Mouse (Mus musculus): ENCODE results near the gene Anapc13. TPM values are rescaled to one million over a fixed set of nuclear protein-coding genes. Genes with fewer than 3 reads are reported as not detected.
A peak's percentile ranks its signal among the peaks of the same experiment; 100 is the strongest.

Anapc13 gene
- total RNA-seq, 2 experiments from 2014 or later = 107 to 112 TPM

DNA sequence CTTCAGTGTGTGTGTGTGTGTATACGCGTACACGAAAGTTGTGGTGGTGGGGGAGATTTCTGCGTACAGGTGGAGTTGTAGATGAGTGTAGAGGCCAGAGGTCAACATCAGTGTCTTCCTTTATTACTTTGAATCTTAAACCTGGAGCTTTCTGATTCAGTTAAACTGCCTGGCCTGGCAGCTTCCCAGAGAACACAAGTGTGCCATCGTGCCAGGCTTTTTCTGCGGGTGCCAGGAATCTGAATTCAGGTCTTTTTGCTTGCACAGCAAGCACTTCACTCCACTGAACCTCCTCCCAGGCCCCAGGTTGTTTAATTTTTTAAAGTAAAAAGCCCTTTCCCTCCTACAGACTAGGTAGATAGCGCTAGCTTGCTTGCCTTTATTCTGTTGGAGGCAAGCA is 1.3 kb downstream of the Anapc13 start:
- DNase-seq (ENCODE audit: low spot score in 2 of 2) = no peak

DNA sequence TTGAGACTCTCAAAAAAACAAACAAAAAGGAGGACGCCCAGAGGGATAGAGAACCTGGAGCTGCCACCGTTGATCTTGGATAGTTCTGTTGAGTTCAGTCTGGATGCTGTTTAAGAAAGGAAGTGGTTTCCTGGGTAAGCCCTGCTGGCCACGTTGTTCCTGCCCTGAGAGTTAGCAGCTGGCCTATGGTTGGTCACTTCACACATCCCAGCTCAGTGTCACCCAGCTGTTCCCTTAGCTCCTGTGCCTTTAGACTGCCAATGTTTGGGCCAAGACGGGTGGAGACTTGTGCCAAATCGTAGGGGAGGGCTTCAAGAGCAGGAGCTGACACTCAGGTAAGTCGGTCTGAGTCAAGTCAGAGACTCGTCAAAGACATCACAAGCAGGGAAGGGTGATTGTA is 3.0 kb downstream of the Anapc13 start:
- DNase-seq (ENCODE audit: low spot score in 2 of 2) = no peak

DNA sequence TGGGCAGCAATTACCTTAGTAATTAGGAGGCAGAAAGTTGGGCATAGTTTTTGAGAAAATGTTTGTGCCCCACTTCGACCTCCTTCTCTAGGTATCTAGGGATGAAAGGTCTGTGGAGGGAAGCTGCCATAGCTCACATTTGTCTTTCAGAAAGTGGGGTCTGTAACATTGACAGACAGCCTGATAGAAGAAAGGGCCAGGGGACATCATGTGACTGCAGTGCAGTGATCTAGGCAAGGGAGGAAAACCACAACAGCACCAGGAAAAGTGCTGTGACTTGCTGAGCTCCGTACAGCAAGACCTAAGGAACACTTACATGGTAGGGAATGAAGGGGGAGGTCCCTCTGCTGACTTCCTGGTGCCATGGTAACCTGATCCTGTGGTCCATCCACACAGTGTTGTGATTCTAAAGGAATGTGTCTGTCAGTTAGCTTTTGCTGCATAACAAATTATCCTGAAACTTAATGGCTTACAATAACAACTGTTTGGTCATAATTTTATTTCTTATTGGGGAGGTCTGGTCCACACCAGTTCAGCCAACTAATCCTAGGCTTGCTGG is 5.6 kb downstream of the Anapc13 start:
- no peak for DNase-seq (ENCODE audit: low spot score in 2 of 2)

DNA sequence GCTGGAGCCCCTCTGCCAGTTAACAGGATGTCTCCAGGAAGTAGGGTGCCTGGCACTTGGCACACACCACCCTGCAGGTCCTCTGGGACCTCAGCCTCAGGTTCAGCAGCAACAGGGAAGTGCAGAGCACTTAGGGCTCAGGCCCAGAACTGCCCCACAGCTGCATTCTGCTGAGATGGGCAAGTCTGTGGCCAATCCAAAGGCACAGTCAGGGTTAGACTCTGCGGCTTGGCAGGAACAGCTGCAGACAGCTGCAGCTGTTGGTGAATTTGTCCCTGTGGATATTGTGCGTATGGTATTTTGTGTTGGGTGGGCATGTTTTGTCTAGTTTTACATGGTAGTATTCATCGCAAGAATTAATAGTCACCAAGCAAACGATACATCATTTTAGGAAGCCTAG is 6.1 kb downstream of the Anapc13 start:
- no peak for DNase-seq (ENCODE audit: low spot score in 2 of 2)

GRCm38 (mm10) chr9:102632923-102633537 is 6.9 kb downstream of the Anapc13 start:
- peak; percentile 43 to 67 for DNase-seq (ENCODE audit: low spot score in 2 of 2)

DNA sequence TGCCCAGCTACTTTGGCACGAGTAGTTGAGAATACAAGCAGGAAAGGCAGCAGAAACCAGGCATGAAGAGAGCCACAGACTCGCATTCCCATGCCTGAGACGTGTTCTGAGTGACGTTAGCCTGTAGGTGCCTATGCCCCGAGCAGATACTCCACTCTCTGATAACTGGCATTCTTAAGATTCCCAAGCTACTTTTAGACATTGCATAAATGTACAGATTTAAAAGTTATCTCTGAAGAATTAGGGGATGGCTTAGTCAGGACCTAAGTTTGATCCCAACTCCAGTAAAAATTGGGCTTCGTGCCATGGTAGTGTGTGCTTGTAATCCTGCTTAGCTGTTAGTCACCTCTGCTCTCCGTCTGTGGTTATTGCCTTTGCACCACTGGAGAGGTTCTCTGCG is 8.4 kb downstream of the Anapc13 start:
- no peak for DNase-seq (ENCODE audit: low spot score in 2 of 2)

DNA sequence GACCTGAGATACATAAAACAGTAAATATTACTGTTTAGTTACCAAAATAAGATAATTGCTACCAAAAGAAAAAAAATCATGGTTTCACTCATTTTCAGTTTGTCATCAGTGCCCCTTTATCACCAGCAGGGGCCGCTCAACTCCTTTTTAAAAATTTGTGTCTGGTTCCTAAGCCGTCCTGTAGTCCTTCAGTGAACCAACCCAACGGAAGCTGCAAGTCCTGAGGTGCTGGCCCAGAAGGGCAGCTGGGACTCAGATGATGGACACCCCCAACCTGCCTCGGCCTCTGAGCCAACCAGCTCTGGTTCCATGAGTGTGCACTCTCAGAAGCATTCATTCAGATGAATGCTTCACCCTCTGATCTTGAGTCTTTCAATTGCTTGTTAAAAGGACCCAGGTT is 10.5 kb downstream of the Anapc13 start:
- peak; percentile 63 to 64 for DNase-seq (ENCODE audit: low spot score in 2 of 2)

- DNase-seq (ENCODE audit: low spot score in 2 of 2) = no peak
Observed at GRCm38 (mm10) chr9:102637115-102637514, 11.0 kb downstream of the Anapc13 start.

DNA sequence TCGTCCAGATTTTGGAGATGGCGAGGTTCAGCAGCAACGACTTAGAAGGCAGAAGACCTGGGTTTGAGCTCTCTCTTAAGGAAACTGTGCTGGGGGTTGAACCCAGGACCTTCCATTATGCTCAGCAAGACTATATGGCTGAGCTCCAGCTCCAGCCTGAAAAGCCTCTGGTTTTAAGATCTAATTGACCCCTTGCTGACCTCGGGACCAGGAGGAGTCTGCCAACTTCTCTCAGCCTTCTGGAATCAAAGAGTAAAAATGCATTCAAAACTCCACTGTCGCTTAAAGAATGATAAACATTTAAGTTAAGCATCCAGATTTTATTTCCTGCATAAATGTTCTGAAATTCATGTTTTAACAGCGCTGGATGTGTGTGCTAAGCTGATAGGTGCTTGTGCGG is 12.9 kb downstream of the Anapc13 start:
- no peak for DNase-seq (ENCODE audit: low spot score in 2 of 2)

- DNase-seq (ENCODE audit: low spot score in 2 of 2) = no peak
Observed at GRCm38 (mm10) chr9:102639510-102639909, 13.4 kb downstream of the Anapc13 start.

DNA sequence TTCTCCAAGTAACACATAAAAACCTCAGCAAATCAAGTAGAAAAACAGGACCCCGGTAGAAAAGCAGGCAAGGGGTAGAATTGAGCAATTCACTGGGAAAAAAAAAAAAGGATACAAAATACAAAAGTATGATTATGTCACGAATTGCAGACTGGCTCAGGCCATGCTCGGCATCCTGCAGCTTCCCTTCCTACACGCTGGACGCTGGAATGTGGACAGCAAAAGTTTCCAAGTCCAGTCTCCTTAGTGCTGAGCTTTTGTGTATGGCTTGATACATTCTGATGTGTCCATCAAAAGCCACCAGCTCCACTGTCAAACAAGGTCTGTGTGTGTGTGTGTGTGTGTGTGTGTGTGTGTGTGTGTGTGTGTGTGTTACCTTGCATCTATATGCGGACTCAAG is 15.4 kb downstream of the Anapc13 start:
- no peak for DNase-seq (ENCODE audit: low spot score in 2 of 2)

DNA sequence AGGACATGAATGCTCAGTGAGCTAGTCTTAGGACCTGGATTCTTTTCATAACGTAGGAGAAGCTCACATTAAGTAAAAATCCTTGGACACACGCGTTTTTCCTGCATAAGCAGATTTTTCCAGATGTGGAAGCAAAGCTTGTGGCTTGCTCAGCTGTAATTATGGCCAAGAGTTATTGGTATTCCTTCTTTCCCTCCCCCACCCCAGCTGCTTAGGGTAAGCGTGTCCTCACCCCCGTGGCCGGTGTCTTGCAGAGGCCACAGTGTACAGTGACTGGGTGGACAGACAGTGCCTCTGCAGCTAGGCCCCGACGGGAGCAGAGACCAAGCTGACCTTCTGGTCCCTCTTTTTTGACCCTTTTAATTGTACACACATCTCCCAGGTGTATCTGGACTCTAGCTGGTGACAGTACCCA is 17.0 kb downstream of the Anapc13 start:
- DNase-seq (ENCODE audit: low spot score in 2 of 2) = no peak

DNA sequence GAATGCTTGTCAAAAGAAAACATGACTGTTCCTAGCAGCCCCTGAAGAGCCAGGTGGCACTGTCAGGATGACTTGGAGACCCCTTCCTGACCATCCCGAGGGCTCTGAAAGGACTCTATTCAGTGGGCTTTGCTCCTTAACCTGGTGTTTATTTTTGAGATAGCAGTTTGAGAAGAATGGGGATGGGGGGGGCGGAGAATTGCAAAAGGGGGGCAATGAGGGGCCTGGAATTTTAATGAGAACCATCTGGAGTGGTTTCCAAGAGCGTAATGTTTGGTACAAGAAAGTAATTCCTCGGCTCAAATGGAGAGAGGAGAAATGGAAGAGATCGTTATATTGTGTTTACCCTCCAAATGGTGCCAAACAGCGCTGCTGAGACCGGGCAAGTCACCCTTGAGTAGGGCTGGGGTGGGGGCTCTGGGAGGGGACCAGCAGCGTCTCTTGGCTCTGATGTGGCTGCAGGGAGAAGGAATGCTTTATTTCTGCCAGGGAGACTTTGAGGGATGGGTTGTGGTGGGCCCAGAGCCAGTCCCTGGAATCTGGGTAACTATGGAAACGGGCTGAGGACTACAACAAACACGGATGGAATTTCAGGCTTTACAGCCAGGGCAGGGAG is 17.5 kb downstream of the Anapc13 start:
- DNase-seq (ENCODE audit: low spot score in 2 of 2) = peak in 1 of 2 experiments; percentile 24

DNA sequence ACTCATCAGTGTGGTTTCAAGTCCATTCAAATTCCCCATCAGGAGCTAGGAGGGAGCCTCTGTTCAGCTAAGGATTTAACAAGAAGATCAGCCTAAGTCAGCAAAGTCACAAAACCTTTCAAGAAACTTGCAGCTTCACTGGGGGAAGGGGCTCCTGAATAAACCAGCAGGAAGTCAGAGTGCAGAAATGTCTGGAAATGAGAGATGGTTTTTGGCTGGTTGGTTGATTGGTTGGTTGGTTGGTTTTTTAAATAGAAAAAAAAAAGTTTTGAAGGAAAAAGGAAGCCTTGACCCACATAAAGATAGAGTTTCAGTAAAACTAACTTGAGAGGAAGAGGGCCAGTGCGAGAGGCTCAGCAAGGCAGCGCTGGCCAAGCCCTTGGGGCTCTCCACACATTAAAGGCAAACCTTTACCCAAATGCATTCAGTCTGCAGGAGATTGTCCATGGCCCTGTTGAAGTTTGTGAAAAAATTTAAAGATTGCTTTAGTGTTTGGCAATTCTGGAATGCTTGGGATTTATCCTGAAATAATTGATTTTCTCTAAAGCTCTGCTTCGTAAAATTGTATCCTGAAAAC is 19.1 kb downstream of the Anapc13 start:
- no peak for DNase-seq (ENCODE audit: low spot score in 2 of 2)

- DNase-seq (ENCODE audit: low spot score in 2 of 2) = peak in 1 of 2 experiments; percentile 25
Observed at GRCm38 (mm10) chr9:102647010-102647409, 20.9 kb downstream of the Anapc13 start.

- no peak for DNase-seq (ENCODE audit: low spot score in 2 of 2)
Observed at GRCm38 (mm10) chr9:102649917-102650527, 23.9 kb downstream of the Anapc13 start.

GRCm38 (mm10) chr9:102650637-102651036 is 24.5 kb downstream of the Anapc13 start:
- DNase-seq (ENCODE audit: low spot score in 2 of 2) = no peak

DNA sequence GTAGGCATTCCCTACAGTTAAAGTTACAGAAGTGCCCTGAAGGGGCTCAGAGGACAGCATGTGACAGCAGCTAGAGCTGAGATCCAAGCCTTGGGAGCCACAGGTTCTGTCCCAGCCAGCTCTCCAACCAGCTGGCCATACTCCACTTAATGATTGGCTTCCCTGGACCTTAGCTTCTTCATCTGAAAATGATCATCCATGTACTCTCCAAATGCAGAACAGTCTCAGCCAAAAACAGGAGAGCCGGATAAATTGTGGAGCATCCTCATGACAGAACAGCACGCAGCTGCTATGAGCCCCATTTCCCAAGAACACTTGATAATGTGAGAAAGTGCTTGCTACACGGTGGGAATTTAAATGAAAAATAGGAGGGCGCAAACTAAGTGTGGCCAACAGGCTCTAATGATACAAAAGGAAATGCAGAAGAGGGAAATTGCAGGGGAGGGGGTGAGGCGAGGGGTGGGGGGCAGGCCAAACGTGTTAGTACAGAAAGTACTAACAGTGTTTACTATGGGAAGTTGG is 25.2 kb downstream of the Anapc13 start:
- DNase-seq (ENCODE audit: low spot score in 2 of 2) = no peak

- DNase-seq (ENCODE audit: low spot score in 2 of 2) = no peak
Observed at GRCm38 (mm10) chr9:102656355-102657095, 30.4 kb downstream of the Anapc13 start.

- no peak for DNase-seq (ENCODE audit: low spot score in 2 of 2)
Observed at GRCm38 (mm10) chr9:102668115-102668514, 42.0 kb downstream of the Anapc13 start.

- no peak for DNase-seq (ENCODE audit: low spot score in 2 of 2)
Observed at GRCm38 (mm10) chr9:102668906-102669305, 42.8 kb downstream of the Anapc13 start.

Data from left cerebral cortex, adult 18-20 months (tissue).